Mouse (Mus musculus) neural tube, embryonic 11.5 days (tissue): ENCODE measurements at regions not wholly inside any gene's neighbourhood (a gene's known extent, or its start where the extent isn't known, plus 50 kb on each side); places are given as distances from the start of the nearest gene placed in this dataset.
A peak's percentile ranks its signal among the peaks of the same experiment; 100 is the strongest.

ENCODE experiments used
- ATAC-seq: fragments of 200-750 bp; cut with Nextera tagmentation; 2 replicates; pipeline ENCODE4 v1.8.0; 2017; ENCODE audit warnings: moderate number of reproducible peaks, mild to moderate bottlenecking, moderate TSS enrichment, moderate library complexity; ENCODE audit not compliant: insufficient read depth, low FRiP score, low TSS enrichment
- DNase-seq: peaks from one replicate; pipeline ENCODE4 v3.0.0-alpha.2; 2015; ENCODE audit warnings: low spot score
- H3K27ac ChIP-seq: fragments of 300-500 bp; sonication (generic); 2 replicates; pipeline ENCODE4 v1.5.1; 2014; ENCODE audit warnings: low read depth, mild to moderate bottlenecking, low read length
- H3K27me3 ChIP-seq: fragments of 300-500 bp; sonication (generic); 2 replicates; pipeline ENCODE4 v1.6.1; 2014; ENCODE audit warnings: mild to moderate bottlenecking, low read length, mixed read lengths; ENCODE audit not compliant: control insufficient read depth, insufficient read depth
- H3K36me3 ChIP-seq: fragments of 300-500 bp; sonication (generic); 2 replicates; pipeline ENCODE4 v1.6.1; 2014; ENCODE audit warnings: mild to moderate bottlenecking, low read length, moderate library complexity, mixed read lengths; ENCODE audit not compliant: control insufficient read depth, insufficient read depth
- H3K4me1 ChIP-seq: fragments of 300-500 bp; sonication (generic); 2 replicates; pipeline ENCODE4 v1.6.1; 2014; ENCODE audit warnings: low read length, mixed read lengths; ENCODE audit not compliant: control insufficient read depth, insufficient read depth
- H3K4me2 ChIP-seq: fragments of 300-500 bp; sonication (generic); 2 replicates; pipeline ENCODE4 v1.6.1; 2014; ENCODE audit warnings: low read depth, mild to moderate bottlenecking, moderate library complexity
- H3K4me3 ChIP-seq: fragments of 300-500 bp; sonication (generic); 2 replicates; pipeline ENCODE4 v1.5.1; 2014; ENCODE audit warnings: low read depth, low read length
- H3K9ac ChIP-seq: fragments of 300-500 bp; sonication (generic); 2 replicates; pipeline ENCODE4 v1.6.1; 2014; ENCODE audit warnings: mild to moderate bottlenecking, low read length
- H3K9me3 ChIP-seq: fragments of 300-500 bp; sonication (generic); 2 replicates; pipeline ENCODE4 v1.6.1; 2016; ENCODE audit warnings: low read length; ENCODE audit not compliant: control insufficient read depth
- WGBS: fragments of 180-500 bp; shearing (Covaris S2); extraction: QIAGEN DNeasy Blood & Tissue Kit; methylation state at CpG from one replicate; pipeline ENCODE4 v1.1.7; 2014; 5-methylcytosine and 5-hydroxymethylcytosine counted together

DNA sequence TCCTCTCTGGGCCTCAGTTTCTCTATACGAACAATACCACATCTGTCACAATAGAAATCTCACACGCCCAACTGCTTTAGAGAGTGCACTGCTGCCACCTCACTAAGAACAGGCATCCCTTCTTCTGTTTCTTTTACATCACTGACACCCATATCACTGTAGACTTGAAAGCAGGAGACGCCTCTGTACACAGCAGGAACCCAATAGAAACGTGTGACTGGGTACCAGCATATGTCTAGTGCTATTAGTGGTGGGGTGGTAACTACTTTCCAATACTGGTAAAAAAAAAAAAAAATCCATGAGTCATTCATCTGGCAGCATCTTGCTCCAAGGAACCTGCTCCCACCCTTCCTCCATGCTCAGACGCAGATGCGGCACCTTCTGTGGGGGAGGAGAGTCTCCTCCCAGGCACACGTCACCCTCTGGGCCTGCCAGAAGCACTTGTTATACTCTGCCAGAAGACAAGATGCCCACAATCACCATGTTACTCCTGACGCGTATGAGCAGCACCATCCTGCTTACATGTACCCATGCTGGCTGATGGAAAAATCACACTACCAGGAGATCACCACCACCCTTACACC, 151.3 kb upstream of the Plxna4 start:
- H3K4me2 ChIP-seq, result no peak overlapping the region
- no peak for DNase-seq
- H3K4me1 ChIP-seq, result no peaks in the 10 kb centered on the region
- no peak overlapping the region for H3K4me3 ChIP-seq
- WGBS, result 83% methylated on average over 9 of the region's 9 CpGs
- H3K27me3 ChIP-seq, result no peaks in the 10 kb centered on the region
- no peak overlapping the region for H3K9ac ChIP-seq
- H3K27ac ChIP-seq, result no peak overlapping the region
- no peaks in the 10 kb centered on the region for H3K9me3 ChIP-seq
- no peaks in the 10 kb centered on the region for H3K36me3 ChIP-seq
- no peak for ATAC-seq

DNA sequence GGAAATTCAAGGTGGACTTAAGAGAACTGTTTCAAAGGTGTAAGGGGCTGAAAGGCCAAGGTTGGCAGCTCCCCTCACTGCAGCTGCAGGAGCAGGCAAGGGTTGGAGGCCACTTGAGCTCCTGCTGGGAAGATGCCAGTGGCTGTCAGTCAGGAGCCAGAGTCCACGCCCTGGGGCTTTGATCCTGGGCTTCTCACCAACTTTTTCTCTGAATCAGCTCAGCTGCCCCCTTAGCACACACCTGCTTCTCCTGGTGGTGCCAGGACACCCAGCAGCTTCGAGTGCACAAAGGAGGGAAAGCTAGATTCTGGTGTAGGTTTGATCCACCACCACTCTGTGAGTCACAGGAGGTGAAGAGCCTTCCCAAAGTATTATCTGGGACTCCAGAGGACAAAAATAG, 140.7 kb upstream of the Plxna4 start:
- H3K27ac ChIP-seq, result no peak overlapping the region
- no peaks in the 10 kb centered on the region for H3K27me3 ChIP-seq
- no peaks in the 10 kb centered on the region for H3K4me1 ChIP-seq
- no peak for ATAC-seq
- H3K9me3 ChIP-seq, result no peaks in the 10 kb centered on the region
- no peak overlapping the region for H3K4me2 ChIP-seq
- no peaks in the 10 kb centered on the region for H3K36me3 ChIP-seq
- WGBS, result 36% methylated on average over 2 of the region's 2 CpGs
- H3K4me3 ChIP-seq, result no peak overlapping the region
- no peak for DNase-seq
- H3K9ac ChIP-seq, result no peak overlapping the region

DNA sequence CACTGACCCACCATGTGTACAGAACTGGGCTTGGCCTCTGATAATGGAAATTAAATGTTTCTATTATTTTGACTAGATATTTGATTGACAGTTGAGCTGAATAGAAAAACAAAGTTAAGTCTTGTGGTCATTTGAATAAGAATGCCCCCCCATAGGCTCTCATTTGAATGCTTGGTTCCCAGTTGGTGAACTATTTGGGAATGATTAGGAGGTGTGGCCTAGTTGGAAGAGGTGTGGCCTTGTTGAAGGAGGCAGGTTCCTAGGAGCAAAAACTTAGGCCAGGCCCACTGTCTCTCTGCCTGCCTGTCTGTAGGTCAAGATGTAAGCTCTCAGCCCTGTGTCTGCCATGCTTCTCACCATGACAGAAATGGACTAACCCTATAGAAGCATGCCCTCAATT, 138.6 kb upstream of the Plxna4 start:
- Histone ChIP-seq H3K27me3 (no peaks in the 10 kb centered on the region), H3K4me3 (no peak overlapping the region), H3K4me1 (no peaks in the 10 kb centered on the region), H3K4me2 (no peak overlapping the region), H3K27ac (no peak overlapping the region), H3K9me3 (no peaks in the 10 kb centered on the region), H3K36me3 (no peaks in the 10 kb centered on the region), H3K9ac (no peak overlapping the region)
- ATAC-seq, result no peak
- DNase-seq, result no peak

DNA sequence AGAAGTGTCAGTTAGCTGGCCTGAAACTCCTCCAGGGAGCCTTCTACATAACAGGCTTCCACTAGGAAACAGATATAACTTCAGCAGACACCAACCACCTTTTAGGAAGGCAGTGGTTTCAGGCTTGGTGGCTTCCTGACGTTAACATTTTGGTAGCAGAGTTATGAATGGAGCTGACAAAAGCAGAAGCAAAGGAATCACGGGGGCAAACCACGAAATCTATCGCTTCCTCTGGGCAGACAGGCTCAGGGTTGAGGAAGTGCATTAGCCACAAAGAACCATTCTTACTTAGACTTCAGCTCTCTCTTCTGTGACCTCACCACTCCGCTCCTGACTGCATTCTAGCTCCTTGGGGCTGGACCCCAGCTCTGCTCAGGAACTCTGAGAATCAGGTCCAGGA, 129.9 kb upstream of the Plxna4 start:
- WGBS, result 88% methylated on average over 5 of the region's 5 CpGs
- Histone ChIP-seq H3K27me3 (no peaks in the 10 kb centered on the region), H3K27ac (no peak overlapping the region), H3K9ac (no peak overlapping the region), H3K4me2 (no peak overlapping the region), H3K4me3 (no peak overlapping the region), H3K4me1 (no peaks in the 10 kb centered on the region), H3K9me3 (no peaks in the 10 kb centered on the region), H3K36me3 (no peaks in the 10 kb centered on the region)
- no peak for DNase-seq
- no peak for ATAC-seq

DNA sequence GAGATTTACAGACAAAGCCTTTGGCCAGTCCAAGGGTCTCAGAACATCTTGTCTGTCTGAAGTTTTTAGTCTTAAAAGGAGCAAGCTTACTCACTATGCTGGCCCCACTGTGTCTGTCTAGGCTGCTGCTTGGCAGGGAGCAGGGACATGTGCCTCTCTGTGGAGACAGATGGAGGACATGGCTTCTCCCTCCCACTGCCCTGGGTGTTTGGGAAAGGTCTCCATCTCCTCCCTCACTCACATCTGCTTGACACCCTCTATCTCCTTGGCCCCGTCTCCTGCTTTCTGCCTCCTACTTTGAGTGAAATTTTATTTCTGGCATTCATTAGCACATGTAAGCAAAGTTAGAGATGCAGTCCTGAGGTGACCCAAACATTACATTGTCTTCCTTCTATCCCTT, 127.1 kb upstream of the Plxna4 start:
- no peak for ATAC-seq
- H3K4me2 ChIP-seq, result no peak overlapping the region
- H3K4me1 ChIP-seq, result no peaks in the 10 kb centered on the region
- no peak overlapping the region for H3K4me3 ChIP-seq
- no peak overlapping the region for H3K27ac ChIP-seq
- H3K9me3 ChIP-seq, result no peaks in the 10 kb centered on the region
- DNase-seq, result no peak
- no peak overlapping the region for H3K9ac ChIP-seq
- no peaks in the 10 kb centered on the region for H3K27me3 ChIP-seq
- WGBS, result 93% methylated on average over 1 of the region's 1 CpGs
- no peaks in the 10 kb centered on the region for H3K36me3 ChIP-seq

DNA sequence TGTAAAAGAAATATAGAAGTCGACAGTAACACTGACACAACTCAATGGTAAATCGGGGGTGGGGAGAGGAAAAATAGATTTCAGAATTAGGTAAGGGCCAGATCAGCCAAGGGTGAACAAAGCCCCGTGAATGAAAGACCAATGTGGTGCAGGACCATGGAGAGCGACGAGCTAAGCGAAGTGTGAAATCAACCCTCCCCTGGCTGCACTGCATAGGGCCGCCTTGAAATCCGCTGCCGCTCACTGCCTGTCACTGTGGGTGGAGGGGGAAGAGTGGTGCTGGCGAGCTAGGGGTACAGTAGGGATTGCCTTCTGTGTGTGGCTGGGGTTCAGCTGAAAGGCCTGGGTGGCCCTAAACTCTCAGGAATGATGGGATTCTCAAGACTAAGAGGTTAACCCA, 122.2 kb upstream of the Plxna4 start:
- no peaks in the 10 kb centered on the region for H3K27me3 ChIP-seq

DNA sequence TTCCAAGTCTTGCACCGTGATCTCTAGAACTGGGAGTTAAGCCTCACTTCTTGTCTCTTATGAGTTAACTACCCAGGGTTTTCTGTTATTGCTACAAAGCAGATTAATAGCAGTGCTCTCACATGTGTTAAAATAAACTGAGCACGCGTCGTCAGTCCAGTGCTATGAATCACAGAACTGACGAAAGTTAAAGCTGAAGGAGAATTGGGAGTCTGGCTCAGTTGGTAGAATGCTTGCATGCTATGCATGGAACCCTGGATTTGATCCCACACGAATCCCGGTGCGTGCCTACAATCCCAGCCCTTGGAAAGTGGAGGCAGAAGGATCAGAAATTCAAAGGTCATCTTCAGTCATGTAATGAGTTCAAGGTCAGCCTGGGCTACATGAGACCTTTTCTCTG, 121.6 kb upstream of the Plxna4 start:
- H3K27me3 ChIP-seq, result no peaks in the 10 kb centered on the region
- H3K4me3 ChIP-seq, result no peak overlapping the region
- 89% methylated on average over 8 of the region's 8 CpGs for WGBS
- no peaks in the 10 kb centered on the region for H3K9me3 ChIP-seq
- no peak for DNase-seq
- H3K36me3 ChIP-seq, result no peaks in the 10 kb centered on the region
- no peak overlapping the region for H3K4me2 ChIP-seq
- no peak overlapping the region for H3K27ac ChIP-seq
- no peak for ATAC-seq
- no peaks in the 10 kb centered on the region for H3K4me1 ChIP-seq
- no peak overlapping the region for H3K9ac ChIP-seq

More for the DNA sequence above, 122.2 kb upstream of the Plxna4 start:
- peak; percentile 75 for DNase-seq
- H3K9me3 ChIP-seq, result no peaks in the 10 kb centered on the region
- H3K27ac ChIP-seq, result no peak overlapping the region
- H3K4me1 ChIP-seq, result no peaks in the 10 kb centered on the region
- H3K4me2 ChIP-seq, result no peak overlapping the region
- 0 out of 2 replicates have a peak, but pooled peaks have one; percentile 35 for ATAC-seq
- no peaks in the 10 kb centered on the region for H3K36me3 ChIP-seq
- H3K4me3 ChIP-seq, result no peak overlapping the region
- WGBS, result 10% methylated on average over 10 of the region's 10 CpGs
- H3K9ac ChIP-seq, result no peak overlapping the region

DNA sequence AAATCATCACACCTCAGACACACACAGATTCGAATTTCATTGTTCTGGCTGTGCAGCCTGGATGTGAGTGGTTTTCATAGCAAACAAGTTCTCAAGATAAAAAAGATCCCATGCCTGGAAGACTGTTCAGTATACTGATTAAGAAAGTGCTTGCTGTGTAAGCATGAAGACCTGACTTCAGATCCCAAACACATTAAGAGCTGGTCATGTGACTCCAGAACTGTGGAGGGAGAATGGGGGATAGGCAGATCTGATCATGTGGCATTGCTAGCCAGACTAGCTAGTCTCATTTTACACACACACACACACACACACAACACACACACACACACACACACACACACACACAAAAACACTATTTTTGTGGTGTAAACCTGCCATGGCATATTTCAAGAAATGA, 119.4 kb upstream of the Plxna4 start:
- Histone ChIP-seq H3K9me3 (no peaks in the 10 kb centered on the region), H3K36me3 (no peaks in the 10 kb centered on the region), H3K4me3 (no peak overlapping the region), H3K4me1 (no peaks in the 10 kb centered on the region), H3K27ac (no peak overlapping the region), H3K27me3 (no peaks in the 10 kb centered on the region), H3K9ac (no peak overlapping the region), H3K4me2 (no peak overlapping the region)
- no peak for DNase-seq
- 65% methylated on average over 1 of the region's 1 CpGs for WGBS
- ATAC-seq, result no peak

DNA sequence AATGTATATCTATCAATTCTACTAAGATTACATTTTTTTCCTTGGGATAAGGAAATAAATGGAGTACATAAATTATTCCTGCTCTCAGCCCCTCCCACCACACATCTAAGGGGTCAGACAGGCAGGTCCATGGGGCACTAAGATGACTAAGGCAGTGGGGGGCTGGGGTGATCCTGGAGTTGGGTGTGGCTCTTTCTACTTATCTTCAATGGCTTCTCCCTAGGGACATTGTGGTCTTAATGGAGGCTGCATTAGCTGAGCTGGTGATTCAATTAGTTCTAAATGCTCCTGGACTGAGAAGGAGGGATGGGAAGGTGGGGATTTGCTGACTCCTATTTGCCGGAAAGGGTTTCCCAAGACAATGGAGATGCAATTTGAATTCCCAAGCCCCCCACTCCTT, 118.4 kb upstream of the Plxna4 start:
- no peak overlapping the region for H3K4me2 ChIP-seq
- H3K9me3 ChIP-seq, result no peaks in the 10 kb centered on the region
- no peak overlapping the region for H3K4me3 ChIP-seq
- no peak for ATAC-seq
- no peak overlapping the region for H3K9ac ChIP-seq
- no peak overlapping the region for H3K27ac ChIP-seq
- no peak for DNase-seq
- no peaks in the 10 kb centered on the region for H3K4me1 ChIP-seq
- no peaks in the 10 kb centered on the region for H3K27me3 ChIP-seq
- H3K36me3 ChIP-seq, result no peaks in the 10 kb centered on the region
- WGBS, result 37% methylated on average over 1 of the region's 1 CpGs
